Mouse (Mus musculus) kidney, postnatal 0 days (tissue): Measurements from ENCODE around the gene Polr3g. TPM values are rescaled to one million over a fixed set of nuclear protein-coding genes. Genes with fewer than 3 reads are reported as not detected.

ENCODE experiments used
- ATAC-seq: fragments of 200-750 bp; cut with Nextera tagmentation; replicated peaks from 2 replicates; pipeline ENCODE4 v1.8.0; 2017; ENCODE audit warnings: low read depth, moderate number of reproducible peaks, moderate TSS enrichment, moderate library complexity; ENCODE audit not compliant: low FRiP score
- DNase-seq: peaks from one replicate; pipeline ENCODE4 v3.0.0-alpha.2; 2016; ENCODE audit warnings: low spot score
- H3K27ac ChIP-seq: fragments of 300-500 bp; sonication (generic); 2 replicates; pipeline ENCODE4 v1.5.1; 2014; ENCODE audit warnings: mild to moderate bottlenecking
- H3K27me3 ChIP-seq: fragments of 300-500 bp; sonication (generic); 2 replicates; pipeline ENCODE4 v1.6.1; 2014; ENCODE audit warnings: low read length, mixed read lengths; ENCODE audit not compliant: insufficient read depth
- H3K36me3 ChIP-seq: fragments of 300-500 bp; sonication (generic); 2 replicates; pipeline ENCODE4 v1.6.1; 2014; ENCODE audit warnings: low read length, mixed read lengths; ENCODE audit not compliant: insufficient read depth
- H3K4me1 ChIP-seq: fragments of 300-500 bp; sonication (generic); replicated peaks from 2 replicates; pipeline ENCODE4 v1.6.1; 2014; ENCODE audit warnings: antibody characterized with exemption, low read length, mixed read lengths; ENCODE audit not compliant: insufficient read depth
- H3K4me2 ChIP-seq: fragments of 300-500 bp; sonication (generic); 2 replicates; pipeline ENCODE4 v1.6.1; 2014; ENCODE audit warnings: mild to moderate bottlenecking, low read length, moderate library complexity, mixed read lengths
- H3K4me3 ChIP-seq: fragments of 300-500 bp; sonication (generic); replicated peaks from 2 replicates; pipeline ENCODE4 v1.5.1; 2014; ENCODE audit warnings: low read depth, low read length
- H3K9ac ChIP-seq: fragments of 300-500 bp; sonication (generic); 2 replicates; pipeline ENCODE4 v1.6.1; 2014; ENCODE audit warnings: low read depth, low read length
- H3K9me3 ChIP-seq: fragments of 300-500 bp; sonication (generic); replicated peaks from 2 replicates; pipeline ENCODE4 v1.6.1; 2016; ENCODE audit warnings: low read length, inconsistent platforms, mixed read lengths
- CTCF ChIP-seq: IDR thresholded peaks from 2 replicates; pipeline ENCODE4 v1.5.1; 2016; ENCODE audit warnings: antibody characterized with exemption, low read depth, mild to moderate bottlenecking, moderate library complexity
- WGBS: fragments of 180-500 bp; shearing (Covaris S2); extraction: QIAGEN DNeasy Blood & Tissue Kit; methylation state at CpG from one replicate; pipeline ENCODE4 v1.1.7; 2014; 5-methylcytosine and 5-hydroxymethylcytosine counted together
- polyA plus RNA-seq: library from polyadenylated mRNA; unstranded; fragments of >200 nt; fragmentation: Nextera tagmentation; extraction: Ambion mirVana; gene quantifications from 2 replicates; pipeline ENCODE4 v1.2.1, GENCODE M21; 2015

Gene Polr3g
- polyA plus RNA-seq, 1 experiment from 2014 or later, result 8.1 TPM

- peak; percentile 53 for ATAC-seq
- Histone ChIP-seq H3K4me2 (peak overlapping the region; percentile 94), H3K4me1 (peaks cover 6% of the 10 kb centered on the region), H3K27me3 (no peaks in the 10 kb centered on the region), H3K36me3 (no peaks in the 10 kb centered on the region), H3K27ac (peak overlapping the region; percentile 86), H3K9me3 (no peaks in the 10 kb centered on the region), H3K9ac (peak overlapping the region; percentile 72), H3K4me3 (peak overlapping the region; percentile 81)
- no peak for TF ChIP-seq CTCF
- WGBS, result 2% methylated on average over 42 of the region's 42 CpGs
- DNase-seq, result no peak
These were observed 946 bp upstream of the Polr3g start for GRCm38 (mm10) chr13:81711546-81712371.

GRCm38 (mm10) chr13:81710266-81710665 lies 547 bp downstream of the Polr3g start:
- H3K9me3 ChIP-seq, result no peaks in the 10 kb centered on the region
- H3K27ac ChIP-seq, result peak overlapping the region; percentile 86; the same call in 1 of the 2 replicates
- no peaks in the 10 kb centered on the region for H3K36me3 ChIP-seq
- H3K4me1 ChIP-seq, result peaks cover 6% of the 10 kb centered on the region
- ATAC-seq, result no peak
- no peaks in the 10 kb centered on the region for H3K27me3 ChIP-seq
- peak; percentile 4 for DNase-seq
- peak overlapping the region; percentile 81 for H3K4me3 ChIP-seq
- TF ChIP-seq CTCF, result no peak
- 2% methylated on average over 7 of the region's 7 CpGs for WGBS
- peak overlapping the region; percentile 94 for H3K4me2 ChIP-seq
- H3K9ac ChIP-seq, result peak overlapping the region; percentile 72

DNA sequence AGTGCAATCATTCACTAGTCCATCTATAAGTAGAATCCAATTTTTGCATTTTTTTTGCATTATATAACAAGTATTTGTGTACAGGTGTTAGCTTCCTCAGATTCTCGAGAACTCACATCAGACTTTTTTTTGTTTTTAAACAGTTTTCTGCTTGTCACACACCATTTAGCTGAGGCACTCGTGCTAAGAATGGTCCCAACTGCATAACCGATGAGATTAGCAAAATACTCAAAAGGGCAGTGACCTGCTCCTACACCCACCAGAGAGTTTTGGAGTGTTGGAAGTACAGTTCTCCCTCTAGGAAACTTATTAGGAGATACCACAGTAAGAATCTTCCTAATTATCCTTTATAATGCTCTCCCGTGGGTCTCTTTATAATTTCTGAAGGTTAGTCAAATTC lies 1.0 kb downstream of the Polr3g start:
- Histone ChIP-seq H3K27ac (no peak overlapping the region), H3K36me3 (no peaks in the 10 kb centered on the region)
- WGBS, result 29% methylated on average over 4 of the region's 4 CpGs

DNA sequence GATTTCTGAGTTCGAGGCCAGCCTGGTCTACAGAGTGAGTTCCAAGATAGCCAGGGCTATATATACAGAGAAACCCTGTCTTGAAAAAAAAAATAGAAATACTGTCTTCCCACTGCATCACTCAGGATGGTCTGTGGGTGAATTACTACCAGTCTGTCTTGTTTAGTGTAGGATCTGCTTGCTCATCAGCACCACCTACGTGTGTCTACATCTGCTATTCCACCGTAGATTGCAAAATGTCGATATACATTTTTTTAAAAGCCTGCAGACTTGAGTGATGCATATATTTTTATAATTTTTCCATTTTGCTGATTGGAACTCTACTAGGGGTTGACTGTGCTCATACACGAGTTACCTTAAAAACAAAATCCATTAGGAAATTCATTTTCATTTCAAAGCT lies 4.5 kb downstream of the Polr3g start:
- TF ChIP-seq CTCF, result no peak
- no peak for ATAC-seq

More for the DNA sequence above, 1.0 kb downstream of the Polr3g start:
- DNase-seq (no peak), ATAC-seq (no peak)
- Histone ChIP-seq H3K4me1 (peaks cover 6% of the 10 kb centered on the region), H3K9ac (0 out of 2 replicates have a peak overlapping the region, but pooled peaks have one; percentile 72), H3K9me3 (no peaks in the 10 kb centered on the region), H3K4me3 (peak overlapping the region; percentile 81), H3K4me2 (peak overlapping the region; percentile 94), H3K27me3 (no peaks in the 10 kb centered on the region)
- no peak for TF ChIP-seq CTCF

GRCm38 (mm10) chr13:81703621-81704020 lies 7.2 kb downstream of the Polr3g start:
- ATAC-seq (no peak), DNase-seq (no peak)
- Histone ChIP-seq H3K9me3 (no peaks in the 10 kb centered on the region), H3K9ac (no peak overlapping the region), H3K27me3 (no peaks in the 10 kb centered on the region), H3K4me1 (no peaks in the 10 kb centered on the region), H3K4me2 (no peak overlapping the region), H3K27ac (no peak overlapping the region), H3K4me3 (no peak overlapping the region), H3K36me3 (no peaks in the 10 kb centered on the region)
- no peak for TF ChIP-seq CTCF
- 77% methylated on average over 9 of the region's 9 CpGs for WGBS

More for the DNA sequence above, 4.5 kb downstream of the Polr3g start:
- DNase-seq, result no peak
- Histone ChIP-seq H3K4me1 (no peaks in the 10 kb centered on the region), H3K4me2 (no peak overlapping the region), H3K4me3 (no peak overlapping the region), H3K27ac (no peak overlapping the region), H3K27me3 (no peaks in the 10 kb centered on the region), H3K9ac (no peak overlapping the region), H3K36me3 (no peaks in the 10 kb centered on the region), H3K9me3 (no peaks in the 10 kb centered on the region)
- WGBS, result 93% methylated on average over 5 of the region's 5 CpGs

GRCm38 (mm10) chr13:81703148-81703547 lies 7.7 kb downstream of the Polr3g start:
- H3K27me3 ChIP-seq, result no peaks in the 10 kb centered on the region
- no peaks in the 10 kb centered on the region for H3K4me1 ChIP-seq
- H3K4me3 ChIP-seq, result no peak overlapping the region
- no peak overlapping the region for H3K4me2 ChIP-seq
- H3K9ac ChIP-seq, result no peak overlapping the region
- WGBS, result 75% methylated on average over 7 of the region's 7 CpGs
- H3K36me3 ChIP-seq, result no peaks in the 10 kb centered on the region
- TF ChIP-seq CTCF, result no peak
- H3K9me3 ChIP-seq, result no peaks in the 10 kb centered on the region
- ATAC-seq, result no peak
- H3K27ac ChIP-seq, result no peak overlapping the region
- no peak for DNase-seq
